Mouse (Mus musculus): ENCODE data around the gene Gm45015. TPM values are rescaled to one million over a fixed set of nuclear protein-coding genes. Genes with fewer than 3 reads are reported as not detected.
"Not testable (repeated sequence)": the region's sequence is repeated elsewhere in the genome, so short reads cannot be mapped to it uniquely, and the experiment has no call there.

Gm45015 gene
- polyA plus RNA-seq, 2 experiments = not detected

GRCm38 (mm10) chrX:73341473-73341872 is 4.8 kb upstream of the Gm45015 start:
- DNase-seq (ENCODE audit: low spot score) (no peak), ATAC-seq (ENCODE audit: low FRiP score, low read depth) (no peak)
- Histone ChIP-seq H3K27ac (replicated peaks; ENCODE audit: low read depth, low read length) (no peak overlapping the region), H3K36me3 (ENCODE audit: control insufficient read depth, insufficient read depth, low read length) (peaks cover 8% of the 10 kb centered on the region; the same call in 1 of the 2 replicates), H3K4me2 (replicated peaks; ENCODE audit: low read depth, low read length, severe bottlenecking) (no peak overlapping the region), H3K4me3 (replicated peaks; ENCODE audit: low read length) (no peak overlapping the region), H3K9me3 (ENCODE audit: control insufficient read depth, low read length) (no peaks in the 10 kb centered on the region), H3K4me1 (ENCODE audit: control insufficient read depth, insufficient read depth, low read length) (no peaks in the 10 kb centered on the region), H3K9ac (ENCODE audit: low read depth, low read length, severe bottlenecking) (no peak overlapping the region), H3K27me3 (ENCODE audit: control insufficient read depth, insufficient read depth, low read length) (no peaks in the 10 kb centered on the region)
- no peak for TF ChIP-seq POLR2A (IDR thresholded peaks at IDR 0.05; ENCODE audit: borderline replicate concordance, extremely low read depth, insufficient read depth, insufficient read length)
- WGBS = 67% methylated on average over 1 of the region's 1 CpGs

GRCm38 (mm10) chrX:73333548-73333947 is 3.1 kb downstream of the Gm45015 start:
- Histone ChIP-seq H3K27ac (replicated peaks; ENCODE audit: low read depth, low read length) (no peak overlapping the region), H3K9me3 (ENCODE audit: control insufficient read depth, low read length) (no peaks in the 10 kb centered on the region), H3K9ac (ENCODE audit: low read depth, low read length, severe bottlenecking) (no peak overlapping the region), H3K4me2 (replicated peaks; ENCODE audit: low read depth, low read length, severe bottlenecking) (no peak overlapping the region), H3K4me3 (replicated peaks; ENCODE audit: low read length) (no peak overlapping the region), H3K27me3 (ENCODE audit: control insufficient read depth, insufficient read depth, low read length) (no peaks in the 10 kb centered on the region), H3K4me1 (ENCODE audit: control insufficient read depth, insufficient read depth, low read length) (no peaks in the 10 kb centered on the region), H3K36me3 (ENCODE audit: control insufficient read depth, insufficient read depth, low read length) (no peaks in the 10 kb centered on the region)
- ATAC-seq (ENCODE audit: low FRiP score, low read depth) = no peak
- peak; percentile 13 for DNase-seq (ENCODE audit: low spot score)
- no peak for TF ChIP-seq POLR2A (IDR thresholded peaks at IDR 0.05; ENCODE audit: borderline replicate concordance, extremely low read depth, insufficient read depth, insufficient read length)

DNA sequence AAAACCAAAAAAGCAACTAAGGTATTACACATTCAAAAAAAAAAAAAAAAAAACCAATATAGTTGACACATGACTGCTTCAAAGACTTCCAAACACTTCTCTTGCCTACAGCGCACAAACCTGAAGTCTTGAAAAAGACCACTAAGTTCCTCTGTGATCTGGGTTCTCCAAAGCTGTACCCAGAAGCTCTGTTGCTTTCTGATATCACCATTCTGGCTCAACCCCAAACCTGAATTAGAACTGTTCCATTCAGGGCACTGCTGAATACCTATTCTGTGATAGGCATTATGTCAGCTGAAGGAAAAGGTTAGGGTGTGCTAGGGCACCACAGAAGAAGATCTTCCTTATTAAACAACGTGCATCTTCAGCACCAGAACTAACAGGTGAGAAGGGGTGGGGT is 9.4 kb downstream of the Gm45015 start:
- H3K4me3 ChIP-seq (replicated peaks; ENCODE audit: low read length) = no peak overlapping the region
- ATAC-seq (ENCODE audit: low FRiP score, low read depth) (no peak), DNase-seq (ENCODE audit: low spot score) (no peak)
- no peaks in the 10 kb centered on the region for H3K9me3 ChIP-seq (ENCODE audit: control insufficient read depth, low read length)
- H3K36me3 ChIP-seq (ENCODE audit: control insufficient read depth, insufficient read depth, low read length) = no peaks in the 10 kb centered on the region
- H3K27me3 ChIP-seq (ENCODE audit: control insufficient read depth, insufficient read depth, low read length) = no peaks in the 10 kb centered on the region; the same call in 1 of the 2 replicates
- no peak overlapping the region for H3K4me2 ChIP-seq (replicated peaks; ENCODE audit: low read depth, low read length, severe bottlenecking)
- no peak overlapping the region for H3K27ac ChIP-seq (replicated peaks; ENCODE audit: low read depth, low read length)
- TF ChIP-seq POLR2A (IDR thresholded peaks at IDR 0.05; ENCODE audit: borderline replicate concordance, extremely low read depth, insufficient read depth, insufficient read length) = no peak
- 76% methylated on average over 2 of the region's 2 CpGs for WGBS
- no peaks in the 10 kb centered on the region for H3K4me1 ChIP-seq (ENCODE audit: control insufficient read depth, insufficient read depth, low read length)
- H3K9ac ChIP-seq (ENCODE audit: low read depth, low read length, severe bottlenecking) = no peak overlapping the region

- Histone ChIP-seq H3K27ac (replicated peaks; ENCODE audit: low read depth, low read length) (no peak overlapping the region), H3K4me1 (ENCODE audit: control insufficient read depth, insufficient read depth, low read length) (no peaks in the 10 kb centered on the region), H3K27me3 (ENCODE audit: control insufficient read depth, insufficient read depth, low read length) (no peaks in the 10 kb centered on the region; the same call in 1 of the 2 replicates), H3K4me3 (replicated peaks; ENCODE audit: low read length) (no peak overlapping the region), H3K36me3 (ENCODE audit: control insufficient read depth, insufficient read depth, low read length) (no peaks in the 10 kb centered on the region), H3K4me2 (replicated peaks; ENCODE audit: low read depth, low read length, severe bottlenecking) (no peak overlapping the region), H3K9me3 (ENCODE audit: control insufficient read depth, low read length) (no peaks in the 10 kb centered on the region), H3K9ac (ENCODE audit: low read depth, low read length, severe bottlenecking) (no peak overlapping the region)
- ATAC-seq (ENCODE audit: low FRiP score, low read depth) (peak; percentile 63; the same call in 1 of the 2 replicates), DNase-seq (ENCODE audit: low spot score) (peak; percentile 7)
- no peak for TF ChIP-seq POLR2A (IDR thresholded peaks at IDR 0.05; ENCODE audit: borderline replicate concordance, extremely low read depth, insufficient read depth, insufficient read length)
- 71% methylated on average over 3 of the region's 3 CpGs for WGBS
Observed at GRCm38 (mm10) chrX:73321029-73321428, 15.6 kb downstream of the Gm45015 start.

- H3K36me3 ChIP-seq (ENCODE audit: control insufficient read depth, insufficient read depth, low read length) = no peaks in the 10 kb centered on the region
- H3K4me2 ChIP-seq (replicated peaks; ENCODE audit: low read depth, low read length, severe bottlenecking) = no peak overlapping the region
- H3K9me3 ChIP-seq (ENCODE audit: control insufficient read depth, low read length) = no peaks in the 10 kb centered on the region
- no peak for TF ChIP-seq POLR2A (IDR thresholded peaks at IDR 0.05; ENCODE audit: borderline replicate concordance, extremely low read depth, insufficient read depth, insufficient read length)
- no peak overlapping the region for H3K4me3 ChIP-seq (replicated peaks; ENCODE audit: low read length)
- H3K4me1 ChIP-seq (ENCODE audit: control insufficient read depth, insufficient read depth, low read length) = no peaks in the 10 kb centered on the region
- ATAC-seq (ENCODE audit: low FRiP score, low read depth) (no peak), DNase-seq (ENCODE audit: low spot score) (peak; percentile 36)
- H3K9ac ChIP-seq (ENCODE audit: low read depth, low read length, severe bottlenecking) = no peak overlapping the region
- no peak overlapping the region for H3K27ac ChIP-seq (replicated peaks; ENCODE audit: low read depth, low read length)
- 38% methylated on average over 3 of the region's 3 CpGs for WGBS
- H3K27me3 ChIP-seq (ENCODE audit: control insufficient read depth, insufficient read depth, low read length) = no peaks in the 10 kb centered on the region
Observed at GRCm38 (mm10) chrX:73312522-73312921, 24.1 kb downstream of the Gm45015 start.

DNA sequence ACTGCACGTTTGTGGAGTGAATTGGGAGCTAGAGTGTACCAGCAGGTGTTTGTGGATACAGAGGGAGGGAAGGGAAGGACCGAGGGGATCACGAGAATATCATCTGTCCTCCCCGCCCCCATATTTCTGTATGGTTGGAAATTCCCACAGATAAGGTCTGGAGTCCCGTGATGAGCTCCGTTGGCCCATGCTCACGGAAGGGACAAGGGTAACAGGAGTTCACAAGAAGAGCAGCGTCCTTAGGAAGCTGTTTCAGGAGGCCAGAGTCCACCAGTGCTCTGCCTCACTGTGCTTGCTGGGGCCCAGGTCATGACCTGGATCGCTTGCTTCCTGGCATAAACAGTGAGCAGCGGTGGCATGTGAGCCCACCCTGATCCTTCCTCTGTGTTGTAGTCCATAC is 40.9 kb downstream of the Gm45015 start:
- H3K27ac ChIP-seq (replicated peaks; ENCODE audit: low read depth, low read length); H3K4me2 ChIP-seq (replicated peaks; ENCODE audit: low read depth, low read length, severe bottlenecking); H3K9ac ChIP-seq (ENCODE audit: low read depth, low read length, severe bottlenecking); H3K4me1 ChIP-seq (ENCODE audit: control insufficient read depth, insufficient read depth, low read length); ATAC-seq (ENCODE audit: low FRiP score, low read depth); H3K27me3 ChIP-seq (ENCODE audit: control insufficient read depth, insufficient read depth, low read length); DNase-seq (ENCODE audit: low spot score); H3K9me3 ChIP-seq (ENCODE audit: control insufficient read depth, low read length); H3K36me3 ChIP-seq (ENCODE audit: control insufficient read depth, insufficient read depth, low read length); H3K4me3 ChIP-seq (replicated peaks; ENCODE audit: low read length): not testable (repeated sequence)
- WGBS = 78% methylated on average over 6 of the region's 10 CpGs

- not testable (repeated sequence) for H3K4me2 ChIP-seq (replicated peaks; ENCODE audit: low read depth, low read length, severe bottlenecking); H3K9ac ChIP-seq (ENCODE audit: low read depth, low read length, severe bottlenecking); H3K4me1 ChIP-seq (ENCODE audit: control insufficient read depth, insufficient read depth, low read length); ATAC-seq (ENCODE audit: low FRiP score, low read depth); H3K9me3 ChIP-seq (ENCODE audit: control insufficient read depth, low read length); H3K27me3 ChIP-seq (ENCODE audit: control insufficient read depth, insufficient read depth, low read length); H3K36me3 ChIP-seq (ENCODE audit: control insufficient read depth, insufficient read depth, low read length); DNase-seq (ENCODE audit: low spot score); H3K4me3 ChIP-seq (replicated peaks; ENCODE audit: low read length); H3K27ac ChIP-seq (replicated peaks; ENCODE audit: low read depth, low read length)
- 92% methylated on average over 12 of the region's 17 CpGs for WGBS
Observed at GRCm38 (mm10) chrX:73292876-73293275, 43.8 kb downstream of the Gm45015 start, which contains the start of the genes Xlr5a and Xlr5c. Gene Xlr5a, minus strand, starts transcription at chrX:73292976. Gene Xlr5c, minus strand, starts transcription at chrX:73292976.

Data from limb, embryonic 14.5 days (tissue).